Mouse (Mus musculus) kidney, adult 9 months (tissue): ENCODE measurements around the gene Ehhadh.

Experiments
- DNase-seq: peaks from one replicate; pipeline ENCODE4 v3.0.0; 2022

Gene Ehhadh

DNA sequence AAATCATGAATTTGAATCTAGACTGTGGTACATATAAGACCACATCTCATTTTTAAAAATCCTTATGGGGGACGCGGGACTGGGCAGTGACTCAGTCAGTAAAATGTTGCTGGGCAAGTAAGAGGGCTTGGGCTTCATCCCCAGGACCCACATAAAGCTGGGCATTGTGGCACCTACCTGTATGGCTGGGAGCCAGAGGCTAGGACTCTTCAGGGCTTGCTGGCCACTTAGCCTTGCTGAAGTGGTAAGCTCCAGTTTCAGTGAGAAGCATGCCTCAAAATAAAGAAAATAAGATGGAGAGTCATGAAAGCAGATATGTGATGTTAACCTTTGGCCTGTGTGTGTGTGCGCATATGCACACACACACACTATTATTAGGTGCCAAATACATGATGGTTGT is 60.2 kb downstream of the Ehhadh start:
- no peak for DNase-seq

DNA sequence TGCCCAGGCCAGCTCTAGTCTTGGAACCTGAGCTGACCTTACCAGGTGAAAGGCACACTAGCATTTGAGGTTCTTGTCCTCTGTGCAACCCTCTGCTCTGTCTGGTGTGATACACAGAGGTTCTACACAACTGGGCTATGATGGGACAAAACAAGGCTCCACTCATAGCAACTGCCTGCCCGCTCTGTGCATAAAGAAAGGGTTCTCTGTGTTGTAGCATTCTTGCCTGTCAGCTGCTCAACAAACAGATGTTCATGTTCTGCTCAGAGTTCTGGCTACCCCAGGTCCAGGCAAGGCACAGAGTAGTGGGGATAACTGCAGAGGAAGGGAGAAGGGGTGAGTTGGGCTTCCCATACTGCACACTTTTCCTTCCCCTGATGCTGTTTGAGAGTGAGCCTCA is 63.3 kb downstream of the Ehhadh start:
- DNase-seq, result no peak

DNA sequence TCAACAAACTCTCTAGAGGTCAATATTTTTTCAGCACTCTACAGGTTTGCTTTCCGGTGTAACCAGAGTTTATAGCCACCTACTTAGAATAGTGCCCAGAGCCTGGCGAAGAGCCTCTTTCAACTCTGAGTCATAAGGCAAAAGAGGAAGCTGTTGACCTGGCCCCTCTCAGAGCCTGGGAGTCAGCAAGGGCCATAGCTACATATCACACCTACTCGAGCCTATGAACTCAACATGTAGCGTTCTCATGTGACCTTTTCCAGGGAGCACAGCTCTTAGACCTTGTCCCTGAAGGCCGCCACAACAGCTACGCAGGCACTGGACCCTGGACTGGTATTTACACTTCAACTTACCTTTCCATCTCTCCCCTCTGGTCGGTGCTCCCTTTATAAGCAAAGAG is 67.8 kb downstream of the Ehhadh start:
- DNase-seq, result no peak

DNA sequence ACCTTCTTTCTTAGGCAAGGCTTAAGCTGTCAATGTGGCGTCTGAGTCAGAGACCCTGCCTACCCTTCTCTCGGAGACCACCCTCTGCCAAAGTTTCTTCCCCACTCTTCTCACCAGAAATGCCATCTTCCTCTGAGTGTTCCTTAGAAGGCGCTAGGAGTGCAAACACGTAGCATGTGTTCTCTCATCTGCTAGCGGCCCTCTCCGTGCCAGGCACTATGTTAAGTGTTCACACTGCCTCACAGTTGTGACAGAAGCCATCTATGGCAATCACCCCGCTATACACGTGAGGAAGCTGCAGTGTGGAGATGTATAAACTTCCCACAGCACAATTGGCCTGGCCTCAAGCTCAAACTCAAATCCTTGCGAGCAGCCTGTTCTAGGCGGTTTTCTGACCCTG is 73.1 kb downstream of the Ehhadh start:
- no peak for DNase-seq
